Mouse (Mus musculus) midbrain, embryonic 15.5 days (tissue): ENCODE measurements around the gene Tmprss9. TPM values are rescaled to one million over a fixed set of nuclear protein-coding genes. Genes with fewer than 3 reads are reported as not detected.
A peak's percentile ranks its signal among the peaks of the same experiment; 100 is the strongest.

ENCODE experiments used
- ATAC-seq: fragments of 200-750 bp; cut with Nextera tagmentation; replicated peaks from 2 replicates; pipeline ENCODE4 v1.8.0; 2017; ENCODE audit warnings: moderate TSS enrichment
- H3K27ac ChIP-seq: fragments of 300-500 bp; sonication (generic); 2 replicates; pipeline ENCODE4 v1.5.1; 2015; ENCODE audit warnings: mild to moderate bottlenecking, inconsistent platforms
- H3K27me3 ChIP-seq: fragments of 300-500 bp; sonication (generic); replicated peaks from 2 replicates; pipeline ENCODE4 v1.6.1; 2015; ENCODE audit warnings: inconsistent platforms
- H3K36me3 ChIP-seq: fragments of 300-500 bp; sonication (generic); replicated peaks from 2 replicates; pipeline ENCODE4 v1.6.1; 2015; ENCODE audit warnings: inconsistent platforms
- H3K4me1 ChIP-seq: fragments of 300-500 bp; sonication (generic); 2 replicates; pipeline ENCODE4 v1.6.1; 2015; ENCODE audit warnings: inconsistent platforms
- H3K4me2 ChIP-seq: fragments of 300-500 bp; sonication (generic); 2 replicates; pipeline ENCODE4 v1.6.1; 2015; ENCODE audit warnings: inconsistent platforms, mild to moderate bottlenecking, moderate library complexity
- H3K4me3 ChIP-seq: fragments of 300-500 bp; sonication (generic); 2 replicates; pipeline ENCODE4 v1.5.1; 2015; ENCODE audit warnings: mild to moderate bottlenecking, inconsistent platforms
- H3K9ac ChIP-seq: fragments of 300-500 bp; sonication (generic); 2 replicates; pipeline ENCODE4 v1.6.1; 2015; ENCODE audit warnings: mild to moderate bottlenecking, inconsistent platforms
- H3K9me3 ChIP-seq: fragments of 300-500 bp; sonication (generic); 2 replicates; pipeline ENCODE4 v1.6.1; 2016; ENCODE audit warnings: inconsistent platforms
- WGBS: fragments of 180-500 bp; shearing (Covaris S2); methylation state at CpG from one replicate; pipeline ENCODE4 v1.1.7; 2015; ENCODE audit warnings: mixed read lengths; 5-methylcytosine and 5-hydroxymethylcytosine counted together
- polyA plus RNA-seq: library from polyadenylated mRNA; unstranded; fragments of >200 nt; fragmentation: Nextera tagmentation; extraction: Ambion mirVana; gene quantifications from 2 replicates; pipeline ENCODE4 v1.2.1, GENCODE M21; 2015

The Tmprss9 gene
- polyA plus RNA-seq, 1 experiment from 2014 or later = 0.41 TPM

DNA sequence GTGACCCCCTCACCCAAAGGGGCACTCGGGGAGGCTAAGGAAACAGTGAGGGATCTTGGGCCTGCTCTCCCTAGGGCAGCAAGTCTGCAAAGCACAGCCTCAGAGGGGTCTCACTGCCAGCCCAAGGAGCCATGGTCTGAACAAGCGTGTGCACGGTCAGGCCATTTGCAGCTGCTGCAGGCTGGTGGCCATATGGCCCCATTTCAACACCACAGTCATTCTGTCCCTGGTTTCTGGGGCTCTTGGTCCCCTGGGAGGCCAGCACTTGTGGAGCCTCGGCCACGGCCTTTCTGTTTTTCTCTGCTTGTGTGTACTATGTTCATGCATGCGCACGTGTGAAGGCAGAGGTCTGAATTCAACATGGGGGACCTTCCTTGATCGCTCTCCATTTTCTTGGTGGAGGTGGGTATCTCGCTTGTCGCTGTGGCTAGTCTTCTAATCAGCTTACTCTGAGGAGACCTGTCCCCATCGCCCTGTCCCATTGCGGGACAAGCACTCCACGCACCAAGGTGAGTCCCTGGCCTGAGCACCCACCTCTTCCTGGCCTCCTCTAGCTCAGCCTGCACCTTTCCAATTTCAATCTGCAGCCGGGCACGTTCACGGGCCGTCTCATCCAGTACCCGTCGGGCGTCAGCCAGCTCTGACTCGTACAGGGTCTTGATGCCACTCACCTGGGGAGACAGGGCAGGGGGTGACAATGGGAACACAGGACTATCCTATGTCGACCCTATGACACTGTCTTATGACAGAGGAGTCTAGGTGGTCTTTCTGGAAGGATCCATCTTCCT is 37.9 kb downstream of the Tmprss9 start:
- ATAC-seq = no peak
- H3K27me3 ChIP-seq = no peaks in the 10 kb centered on the region
- H3K4me1 ChIP-seq = no peaks in the 10 kb centered on the region
- 94% methylated on average over 22 of the region's 22 CpGs for WGBS
- H3K9ac ChIP-seq = no peak overlapping the region
- no peak overlapping the region for H3K4me2 ChIP-seq
- H3K9me3 ChIP-seq = no peaks in the 10 kb centered on the region
- H3K36me3 ChIP-seq = peaks cover 36% of the 10 kb centered on the region
- H3K27ac ChIP-seq = no peak overlapping the region
- no peak overlapping the region for H3K4me3 ChIP-seq

DNA sequence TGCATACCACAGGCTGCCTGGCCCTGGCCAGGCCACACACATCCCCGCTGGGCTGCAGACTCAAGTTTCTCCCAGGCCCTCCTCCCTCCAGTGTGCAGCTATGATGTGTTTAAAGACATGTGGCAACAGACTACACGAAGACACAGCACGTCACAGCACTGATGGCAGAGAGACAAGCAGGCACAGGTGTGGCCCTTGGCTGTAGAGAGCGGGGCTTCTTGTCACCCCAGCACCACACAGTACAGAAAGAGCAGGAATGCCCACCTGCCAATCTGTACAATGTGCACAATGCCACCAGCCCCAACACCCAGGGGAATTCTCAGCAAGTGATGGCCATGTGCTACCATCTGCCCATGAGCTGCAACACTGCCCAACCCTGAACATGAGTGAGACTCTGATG is 39.7 kb downstream of the Tmprss9 start:
- H3K4me3 ChIP-seq = no peak overlapping the region
- H3K4me1 ChIP-seq = peaks cover 14% of the 10 kb centered on the region
- H3K36me3 ChIP-seq = peaks cover 24% of the 10 kb centered on the region
- 93% methylated on average over 4 of the region's 4 CpGs for WGBS
- no peak overlapping the region for H3K27ac ChIP-seq
- no peaks in the 10 kb centered on the region for H3K9me3 ChIP-seq
- H3K27me3 ChIP-seq = no peaks in the 10 kb centered on the region
- no peak overlapping the region for H3K4me2 ChIP-seq
- no peak for ATAC-seq
- H3K9ac ChIP-seq = no peak overlapping the region

DNA sequence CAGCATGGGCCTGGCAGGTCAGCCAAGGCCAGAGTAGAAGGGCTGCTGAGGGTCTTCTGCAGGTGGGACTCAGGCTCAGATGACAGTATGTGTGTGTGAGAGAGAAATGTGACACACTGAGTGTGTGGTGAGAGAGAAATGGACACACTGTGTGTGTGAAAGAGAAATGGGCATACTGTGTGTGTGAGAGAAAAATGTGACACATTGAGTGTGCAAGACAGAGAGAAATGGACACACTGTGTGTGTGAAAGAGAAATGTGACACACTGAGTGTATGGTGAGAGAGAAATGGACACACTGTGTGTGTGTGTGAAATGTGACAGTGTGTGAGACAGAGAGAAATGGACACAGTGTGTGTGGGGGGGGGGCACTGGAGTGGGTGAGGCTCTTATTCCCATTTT is 40.2 kb downstream of the Tmprss9 start:
- H3K27ac ChIP-seq = no peak overlapping the region
- no peak overlapping the region for H3K4me2 ChIP-seq
- ATAC-seq = no peak
- peaks cover 24% of the 10 kb centered on the region for H3K36me3 ChIP-seq
- no peak overlapping the region for H3K4me3 ChIP-seq
- H3K9ac ChIP-seq = no peak overlapping the region
- H3K27me3 ChIP-seq = no peaks in the 10 kb centered on the region
- H3K9me3 ChIP-seq = no peaks in the 10 kb centered on the region
- H3K4me1 ChIP-seq = peaks cover 19% of the 10 kb centered on the region

DNA sequence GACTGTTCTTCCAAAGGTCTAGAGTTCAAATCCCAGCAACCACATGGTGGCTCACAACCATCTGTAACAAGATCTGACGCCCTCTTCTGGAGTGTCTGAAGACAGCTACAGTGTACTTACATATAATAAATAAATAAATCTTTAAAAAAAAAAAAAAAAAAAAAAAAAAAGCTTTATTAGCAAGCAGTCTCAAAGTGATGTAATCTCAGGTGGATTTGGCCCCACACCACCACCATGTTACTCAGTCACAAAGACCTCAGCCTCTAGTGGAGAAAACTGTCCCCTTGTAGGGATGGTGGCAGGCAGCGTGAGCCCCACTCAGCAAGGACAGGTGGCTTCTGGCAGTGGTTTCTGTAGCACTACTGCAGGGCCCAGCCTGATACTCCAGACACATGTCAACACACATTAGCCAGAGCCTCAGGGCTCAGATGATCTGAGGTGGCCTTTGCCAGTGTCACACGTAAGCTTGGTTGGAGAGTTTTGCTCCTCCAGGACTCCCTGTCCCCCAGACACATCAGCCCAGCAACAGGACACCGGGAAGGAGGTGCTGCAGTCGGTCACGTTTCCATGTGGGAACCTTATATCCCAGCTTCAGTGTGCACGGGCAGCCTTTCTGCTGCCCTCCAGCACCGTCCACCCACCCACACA is 41.8 kb downstream of the Tmprss9 start:
- Histone ChIP-seq H3K27ac (no peak overlapping the region), H3K4me1 (peaks cover 25% of the 10 kb centered on the region), H3K9ac (no peak overlapping the region), H3K36me3 (peaks cover 19% of the 10 kb centered on the region), H3K27me3 (no peaks in the 10 kb centered on the region), H3K4me3 (no peak overlapping the region), H3K4me2 (no peak overlapping the region), H3K9me3 (no peaks in the 10 kb centered on the region)
- WGBS = 90% methylated on average over 7 of the region's 8 CpGs
- ATAC-seq = no peak

DNA sequence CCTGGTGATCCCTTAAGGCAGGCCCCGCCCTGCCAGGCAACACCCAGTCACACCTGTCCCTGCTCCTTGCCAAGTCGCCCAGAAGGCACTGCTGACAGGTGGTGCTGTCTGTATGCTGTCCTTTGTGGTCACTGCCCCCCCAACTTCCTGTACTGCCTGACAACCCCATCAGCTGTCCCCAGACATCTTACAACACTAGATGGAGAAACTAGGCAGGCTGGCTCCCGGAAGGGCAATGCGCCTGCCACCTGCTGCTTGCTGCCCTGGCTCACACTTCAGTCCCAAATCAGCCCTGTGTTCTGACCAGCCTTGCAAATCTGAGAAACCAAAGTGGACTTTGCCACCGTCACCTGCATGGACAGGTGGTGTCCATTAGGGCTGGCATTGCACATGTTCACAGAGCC is 42.6 kb downstream of the Tmprss9 start:
- H3K27me3 ChIP-seq = no peaks in the 10 kb centered on the region
- peaks cover 25% of the 10 kb centered on the region for H3K4me1 ChIP-seq
- H3K9me3 ChIP-seq = no peaks in the 10 kb centered on the region
- no peak overlapping the region for H3K9ac ChIP-seq
- WGBS = 92% methylated on average over 5 of the region's 5 CpGs
- peaks cover 13% of the 10 kb centered on the region for H3K36me3 ChIP-seq
- H3K27ac ChIP-seq = no peak overlapping the region
- no peak overlapping the region for H3K4me3 ChIP-seq
- no peak overlapping the region for H3K4me2 ChIP-seq
- ATAC-seq = no peak

DNA sequence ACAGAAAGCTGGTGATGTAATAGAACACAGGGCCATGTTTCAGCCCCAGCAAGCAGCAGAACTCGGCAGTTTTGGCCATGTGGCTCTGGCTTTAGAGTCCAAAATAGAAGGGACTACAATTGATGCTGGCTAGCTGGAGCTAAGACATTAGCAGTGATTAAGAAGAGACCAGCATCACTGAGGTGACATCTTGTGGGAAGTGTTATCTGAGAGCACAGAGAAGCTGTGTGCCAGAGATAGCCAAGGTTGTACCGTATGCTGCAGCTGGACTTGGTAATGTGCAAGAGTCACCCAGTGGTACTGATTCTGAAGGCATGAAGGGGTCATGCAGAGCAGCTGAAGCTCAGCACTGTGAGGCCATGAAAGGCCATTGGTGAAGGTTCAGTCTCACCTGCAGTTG is 43.6 kb downstream of the Tmprss9 start:
- Histone ChIP-seq H3K9ac (no peak overlapping the region), H3K4me3 (no peak overlapping the region), H3K4me2 (no peak overlapping the region), H3K36me3 (peaks cover 7% of the 10 kb centered on the region), H3K27ac (no peak overlapping the region), H3K27me3 (no peaks in the 10 kb centered on the region), H3K9me3 (no peaks in the 10 kb centered on the region), H3K4me1 (peaks cover 25% of the 10 kb centered on the region)
- ATAC-seq = no peak
- 87% methylated on average over 2 of the region's 2 CpGs for WGBS

GRCm38 (mm10) chr10:80915736-80916135 is 44.1 kb downstream of the Tmprss9 start:
- no peak overlapping the region for H3K9ac ChIP-seq
- no peaks in the 10 kb centered on the region for H3K9me3 ChIP-seq
- no peak overlapping the region for H3K27ac ChIP-seq
- H3K4me3 ChIP-seq = no peak overlapping the region
- peaks cover 25% of the 10 kb centered on the region for H3K4me1 ChIP-seq
- no peak for ATAC-seq
- H3K27me3 ChIP-seq = no peaks in the 10 kb centered on the region
- H3K36me3 ChIP-seq = peaks cover 3% of the 10 kb centered on the region
- WGBS = 84% methylated on average over 4 of the region's 4 CpGs
- H3K4me2 ChIP-seq = no peak overlapping the region

GRCm38 (mm10) chr10:80917336-80917778 is 45.7 kb downstream of the Tmprss9 start:
- ATAC-seq = peak; percentile 65
- Histone ChIP-seq H3K4me3 (peak overlapping the region; percentile 96), H3K27me3 (no peaks in the 10 kb centered on the region), H3K36me3 (no peaks in the 10 kb centered on the region), H3K27ac (peak overlapping the region; percentile 84), H3K4me1 (peaks cover 28% of the 10 kb centered on the region), H3K4me2 (peak overlapping the region; percentile 98), H3K9ac (peak overlapping the region; percentile 89), H3K9me3 (no peaks in the 10 kb centered on the region)
- WGBS = 3% methylated on average over 15 of the region's 15 CpGs

GRCm38 (mm10) chr10:80917779-80918434 is 46.3 kb downstream of the Tmprss9 start, which contains the start of gene Lmnb2:
TSS of gene Lmnb2 (minus strand) at chr10:80918245.
- H3K4me2 ChIP-seq = peak within 1 kb of the TSS; percentile 98
- no peaks in the 10 kb centered on the region for H3K36me3 ChIP-seq
- H3K27me3 ChIP-seq = no peaks in the 10 kb centered on the region
- under 1% methylated on average over 61 of the region's 61 CpGs for WGBS
- H3K27ac ChIP-seq = peak within 1 kb of the TSS; percentile 84
- H3K9ac ChIP-seq = peak within 1 kb of the TSS; percentile 89
- no peaks in the 10 kb centered on the region for H3K9me3 ChIP-seq
- peak within 1 kb of the TSS; percentile 96 for H3K4me3 ChIP-seq
- peaks cover 28% of the 10 kb centered on the region for H3K4me1 ChIP-seq
- ATAC-seq = peak; percentile 86

DNA sequence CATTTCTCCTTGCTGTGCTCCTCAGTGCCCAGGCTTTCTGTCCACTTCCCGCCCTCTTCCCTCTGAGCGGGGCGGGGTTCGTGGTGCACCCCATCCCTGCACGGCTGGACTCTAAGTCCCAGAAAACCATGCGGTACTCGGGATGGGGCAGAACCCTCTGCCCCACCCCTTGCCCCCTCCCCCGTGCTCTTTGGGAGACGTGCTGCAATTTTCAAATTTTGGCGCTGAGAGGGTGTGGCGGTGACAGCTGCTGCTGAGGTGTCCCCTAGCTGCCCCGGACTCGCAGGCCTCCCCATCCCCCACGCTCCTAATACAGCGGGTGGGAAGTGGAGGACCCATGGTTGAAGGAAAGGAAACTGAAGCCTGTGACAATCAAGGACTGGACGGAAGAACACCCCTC is 50.3 kb downstream of the Tmprss9 start:
- peaks cover 9% of the 10 kb centered on the region for H3K4me1 ChIP-seq
- no peak for ATAC-seq
- no peak overlapping the region for H3K27ac ChIP-seq
- no peak overlapping the region for H3K4me3 ChIP-seq
- 6% methylated on average over 16 of the region's 16 CpGs for WGBS
- no peaks in the 10 kb centered on the region for H3K27me3 ChIP-seq
- H3K4me2 ChIP-seq = peak overlapping the region; percentile 34
- H3K9ac ChIP-seq = no peak overlapping the region
- H3K36me3 ChIP-seq = no peaks in the 10 kb centered on the region
- H3K9me3 ChIP-seq = no peaks in the 10 kb centered on the region

DNA sequence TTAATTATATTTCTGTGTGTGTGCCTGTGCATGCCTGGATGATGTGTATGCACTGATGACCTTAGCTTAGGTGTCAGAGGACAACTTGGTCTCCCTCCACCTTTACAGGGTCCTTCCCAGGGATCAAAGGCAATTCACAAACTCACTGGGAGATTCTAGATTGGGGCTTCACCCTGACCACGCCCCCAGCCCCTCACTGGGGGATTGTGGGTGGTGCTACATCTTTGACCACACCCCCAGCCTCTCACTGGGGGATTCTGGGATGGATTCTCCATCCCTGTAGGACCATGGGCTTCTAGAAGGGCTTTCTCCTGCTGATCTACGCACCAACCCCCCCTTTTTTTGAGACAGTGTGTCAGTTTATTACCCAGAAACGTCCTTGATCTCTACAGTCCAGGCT is 53.8 kb downstream of the Tmprss9 start:
- no peaks in the 10 kb centered on the region for H3K36me3 ChIP-seq
- no peak overlapping the region for H3K4me3 ChIP-seq
- no peaks in the 10 kb centered on the region for H3K9me3 ChIP-seq
- no peak overlapping the region for H3K9ac ChIP-seq
- H3K4me1 ChIP-seq = peaks cover 19% of the 10 kb centered on the region
- 53% methylated on average over 3 of the region's 3 CpGs for WGBS
- no peak for ATAC-seq
- no peak overlapping the region for H3K4me2 ChIP-seq
- H3K27me3 ChIP-seq = no peaks in the 10 kb centered on the region
- no peak overlapping the region for H3K27ac ChIP-seq

DNA sequence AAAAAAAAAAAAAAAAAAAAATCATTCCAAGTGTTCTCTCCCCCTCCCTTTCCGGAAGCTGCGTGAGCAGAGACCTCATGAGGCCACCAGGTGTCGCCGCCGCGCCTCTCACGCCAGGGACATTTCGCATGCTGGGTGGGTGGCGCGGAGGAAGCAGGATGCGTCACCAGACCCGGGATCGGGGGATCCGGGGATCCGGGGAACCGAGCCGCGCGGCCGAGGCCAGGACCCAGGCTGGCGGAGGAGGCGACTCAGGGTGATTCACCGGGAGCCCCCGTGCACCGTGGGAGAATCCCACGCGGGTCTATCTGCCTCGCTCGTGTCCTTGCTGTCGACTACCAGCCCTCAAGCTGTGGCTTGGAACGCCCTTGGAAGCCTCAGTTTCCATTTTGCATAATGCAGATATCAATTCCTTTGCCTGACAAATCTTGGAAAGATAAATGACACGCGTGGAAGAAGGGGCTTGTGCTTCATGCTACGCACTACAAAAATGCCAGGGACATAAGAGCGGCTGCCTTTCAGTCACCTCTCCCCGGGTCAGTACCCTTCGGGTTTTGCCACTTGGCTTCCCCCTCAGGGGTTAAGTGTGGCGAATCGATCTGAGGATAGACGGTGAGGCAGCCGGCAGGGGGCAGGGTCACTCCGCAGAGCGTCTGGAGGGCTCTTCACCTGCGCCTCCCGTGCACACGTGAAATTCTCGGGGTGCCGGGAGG is 57.1 kb downstream of the Tmprss9 start:
- peak; percentile 25 for ATAC-seq
- Histone ChIP-seq H3K27me3 (peaks cover 30% of the 10 kb centered on the region), H3K4me2 (peak overlapping the region; percentile 90), H3K9ac (peak overlapping the region; percentile 67), H3K4me1 (peaks cover 46% of the 10 kb centered on the region), H3K36me3 (no peaks in the 10 kb centered on the region), H3K9me3 (no peaks in the 10 kb centered on the region), H3K27ac (peak overlapping the region; percentile 55), H3K4me3 (peak overlapping the region; percentile 46)
- WGBS = under 1% methylated on average over 48 of the region's 48 CpGs
